Mouse (Mus musculus) forebrain, embryonic 11.5 days (tissue): Measurements from ENCODE around the gene Farsb. TPM values are rescaled to one million over a fixed set of nuclear protein-coding genes. Genes with fewer than 3 reads are reported as not detected.

Experiments used
- ATAC-seq: fragments of 200-750 bp; cut with Nextera tagmentation; replicated peaks from 2 replicates; pipeline ENCODE4 v1.8.0; 2017; ENCODE audit warnings: moderate TSS enrichment; ENCODE audit not compliant: low FRiP score
- DNase-seq: peaks from one replicate; pipeline ENCODE4 v3.0.0-alpha.2; 2017; ENCODE audit warnings: low spot score
- H3K27ac ChIP-seq: fragments of 300-500 bp; sonication (generic); 2 replicates; pipeline ENCODE4 v1.5.1; 2014; ENCODE audit warnings: low read depth, low read length
- H3K27me3 ChIP-seq: fragments of 300-500 bp; sonication (generic); 2 replicates; pipeline ENCODE4 v1.6.1; 2014; ENCODE audit warnings: mild to moderate bottlenecking, low read length, mixed read lengths; ENCODE audit not compliant: control insufficient read depth, insufficient read depth
- H3K36me3 ChIP-seq: fragments of 300-500 bp; sonication (generic); 2 replicates; pipeline ENCODE4 v1.6.1; 2014; ENCODE audit warnings: mild to moderate bottlenecking, low read length, moderate library complexity, mixed read lengths; ENCODE audit not compliant: control insufficient read depth, insufficient read depth
- H3K4me1 ChIP-seq: fragments of 300-500 bp; sonication (generic); replicated peaks from 2 replicates; pipeline ENCODE4 v1.6.1; 2014; ENCODE audit warnings: low read length, mixed read lengths; ENCODE audit not compliant: control insufficient read depth, insufficient read depth
- H3K4me2 ChIP-seq: fragments of 300-500 bp; sonication (generic); 2 replicates; pipeline ENCODE4 v1.6.1; 2014; ENCODE audit warnings: low read depth, mild to moderate bottlenecking, low read length, moderate library complexity, mixed read lengths; ENCODE audit not compliant: severe bottlenecking
- H3K4me3 ChIP-seq: fragments of 300-500 bp; sonication (generic); 2 replicates; pipeline ENCODE4 v1.5.1; 2014; ENCODE audit warnings: low read depth, low read length
- H3K9ac ChIP-seq: fragments of 300-500 bp; sonication (generic); 2 replicates; pipeline ENCODE4 v1.6.1; 2014; ENCODE audit warnings: low read length
- H3K9me3 ChIP-seq: fragments of 300-500 bp; sonication (generic); 2 replicates; pipeline ENCODE4 v1.6.1; 2016; ENCODE audit warnings: low read length, mixed read lengths; ENCODE audit not compliant: control insufficient read depth
- WGBS: fragments of 180-500 bp; shearing (Covaris S2); extraction: QIAGEN DNeasy Blood & Tissue Kit; methylation state at CpG from one replicate; pipeline ENCODE4 v1.1.7; 2014; 5-methylcytosine and 5-hydroxymethylcytosine counted together
- polyA plus RNA-seq: library from polyadenylated mRNA; unstranded; fragments of >200 nt; fragmentation: Nextera tagmentation; extraction: Ambion mirVana; gene quantifications from 2 replicates; pipeline ENCODE4 v1.2.1, GENCODE M21; 2014

Gene Farsb
- polyA plus RNA-seq, 1 experiment from 2014 or later = 147 TPM

DNA sequence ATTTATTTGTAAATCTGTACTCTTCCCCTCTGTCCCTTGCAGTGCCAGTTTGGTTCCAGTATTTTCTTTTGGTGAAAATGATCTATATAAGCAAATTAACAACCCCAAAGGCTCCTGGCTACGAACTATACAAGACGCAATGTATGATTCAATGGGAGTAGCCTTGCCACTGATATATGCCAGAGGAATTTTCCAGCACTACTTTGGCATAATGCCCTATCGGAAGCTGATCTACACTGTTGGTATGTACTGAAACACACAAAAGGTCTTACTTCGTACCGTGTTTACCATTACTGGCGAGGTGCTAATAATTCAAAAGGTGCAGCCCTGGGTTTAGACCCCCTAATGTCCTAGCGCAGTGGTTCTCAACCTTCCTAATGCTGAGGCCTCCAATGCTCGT is 40.3 kb upstream of the Farsb start:
- Histone ChIP-seq H3K4me1 (no peaks in the 10 kb centered on the region), H3K36me3 (no peaks in the 10 kb centered on the region), H3K9ac (no peak overlapping the region), H3K9me3 (no peaks in the 10 kb centered on the region), H3K27ac (no peak overlapping the region), H3K27me3 (no peaks in the 10 kb centered on the region), H3K4me3 (no peak overlapping the region), H3K4me2 (no peak overlapping the region)
- DNase-seq = no peak
- WGBS = 90% methylated on average over 8 of the region's 8 CpGs
- ATAC-seq = no peak

DNA sequence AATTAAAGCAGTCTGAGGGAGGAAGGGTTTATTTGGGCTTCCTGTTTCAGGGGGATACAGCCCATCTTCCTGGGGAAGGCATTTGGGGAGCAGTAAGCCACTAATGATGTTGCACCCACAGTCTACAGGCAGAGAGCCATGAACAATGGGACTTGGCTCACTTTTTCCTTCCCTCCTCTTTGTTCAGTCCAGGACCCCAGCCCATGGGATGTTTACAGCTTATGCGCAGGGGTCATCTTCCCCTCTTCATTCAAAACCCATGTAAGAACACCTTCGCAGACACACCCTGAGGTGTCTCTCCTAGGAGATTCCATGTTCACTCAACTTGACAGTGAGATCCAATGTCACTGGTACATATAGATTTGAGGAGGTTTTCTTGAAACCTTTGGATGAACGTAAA is 39.7 kb upstream of the Farsb start:
- Histone ChIP-seq H3K36me3 (no peaks in the 10 kb centered on the region), H3K27me3 (no peaks in the 10 kb centered on the region), H3K4me3 (no peak overlapping the region), H3K9ac (no peak overlapping the region), H3K27ac (no peak overlapping the region), H3K4me2 (no peak overlapping the region), H3K4me1 (no peaks in the 10 kb centered on the region), H3K9me3 (no peaks in the 10 kb centered on the region)
- DNase-seq = no peak
- ATAC-seq = no peak
- WGBS = 94% methylated on average over 3 of the region's 3 CpGs

DNA sequence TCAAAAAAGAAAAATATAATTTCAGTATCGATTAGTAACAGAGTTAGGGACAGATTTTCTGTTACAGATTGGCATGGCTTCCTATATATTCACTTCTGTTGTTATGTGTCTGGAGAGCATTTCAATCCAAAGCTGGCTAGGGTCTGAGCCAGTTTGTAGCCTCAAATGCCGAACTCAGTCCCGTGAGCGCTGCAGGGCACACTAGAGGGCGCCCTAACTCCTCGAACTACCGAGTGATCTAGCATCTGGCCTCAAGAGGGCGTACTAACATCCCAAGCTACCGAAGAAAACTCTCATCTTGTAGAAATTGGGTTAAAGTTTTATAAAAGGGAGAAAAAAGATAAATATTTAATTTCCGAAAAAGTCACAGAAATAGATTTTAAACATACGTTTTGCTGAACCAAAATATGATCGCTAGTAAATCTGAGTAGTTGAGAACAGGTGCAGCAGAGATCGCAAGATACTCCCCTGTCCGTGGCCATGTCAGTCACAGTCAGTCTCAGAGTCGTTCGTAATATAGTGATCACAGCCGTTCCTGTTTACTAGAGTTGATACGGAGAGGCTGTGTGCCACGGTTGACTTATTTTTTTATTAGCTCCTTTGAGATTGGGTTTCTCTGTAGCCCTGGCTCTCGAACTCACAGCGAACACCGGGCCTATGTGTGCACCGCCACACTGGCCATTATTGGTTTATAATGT is 36.6 kb upstream of the Farsb start:
- H3K36me3 ChIP-seq = no peaks in the 10 kb centered on the region
- 52% methylated on average over 23 of the region's 23 CpGs for WGBS
- H3K4me1 ChIP-seq = no peaks in the 10 kb centered on the region

DNA sequence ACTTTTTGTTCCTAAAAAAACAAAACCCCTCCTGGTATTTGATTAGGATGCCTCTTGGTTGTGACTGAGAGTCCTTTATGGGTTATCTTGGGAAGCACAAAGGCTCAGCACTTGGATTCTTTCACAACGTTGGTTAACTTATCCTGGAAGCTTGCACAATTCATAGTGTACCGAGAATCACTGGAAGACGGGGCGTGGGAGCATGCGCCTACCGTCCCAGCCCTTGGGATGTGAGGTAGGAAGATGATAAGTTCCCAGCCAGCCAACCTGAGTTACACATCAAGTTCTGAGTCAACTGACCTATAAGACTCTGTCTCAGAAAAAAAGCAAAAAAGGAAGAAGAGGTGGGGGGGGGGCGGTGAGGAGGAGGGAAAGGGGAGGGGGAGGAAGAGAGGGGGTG is 30.2 kb upstream of the Farsb start:
- ATAC-seq (no peak), DNase-seq (no peak)
- Histone ChIP-seq H3K36me3 (no peaks in the 10 kb centered on the region), H3K27me3 (no peaks in the 10 kb centered on the region), H3K4me3 (no peak overlapping the region), H3K9ac (no peak overlapping the region), H3K4me2 (no peak overlapping the region), H3K4me1 (no peaks in the 10 kb centered on the region), H3K9me3 (no peaks in the 10 kb centered on the region), H3K27ac (no peak overlapping the region)
- WGBS = 89% methylated on average over 7 of the region's 7 CpGs

More for the DNA sequence above, 36.6 kb upstream of the Farsb start:
- Histone ChIP-seq H3K4me2 (no peak overlapping the region), H3K9ac (no peak overlapping the region), H3K9me3 (no peaks in the 10 kb centered on the region), H3K27ac (no peak overlapping the region), H3K27me3 (no peaks in the 10 kb centered on the region), H3K4me3 (no peak overlapping the region)
- DNase-seq (peak; percentile 82), ATAC-seq (no peak)

DNA sequence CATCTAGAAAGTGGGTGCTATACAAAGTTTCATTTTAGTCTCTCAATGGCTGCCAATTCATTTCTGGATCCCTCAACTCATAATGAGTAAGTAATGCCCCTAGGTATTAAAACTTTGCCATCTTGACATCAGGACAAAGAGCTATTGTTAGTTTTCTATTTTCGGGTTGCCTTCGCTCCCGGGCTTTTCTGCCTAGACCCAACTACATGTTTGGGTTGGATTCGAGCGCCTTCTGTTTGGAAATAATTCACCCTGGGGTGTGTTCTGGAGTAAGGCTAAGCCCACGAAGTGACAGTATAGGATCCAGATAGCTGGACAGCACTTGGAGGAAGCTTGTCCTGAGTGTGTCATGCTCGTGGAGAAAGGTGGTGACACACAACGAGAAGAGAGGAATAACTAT is 24.1 kb upstream of the Farsb start:
- no peak overlapping the region for H3K9ac ChIP-seq
- no peaks in the 10 kb centered on the region for H3K36me3 ChIP-seq
- H3K4me3 ChIP-seq = no peak overlapping the region
- ATAC-seq (no peak), DNase-seq (no peak)
- 0 out of 2 replicates have a peak, but pooled peaks cover 3% of the 10 kb centered on the region for H3K4me1 ChIP-seq
- H3K27ac ChIP-seq = no peak overlapping the region
- no peaks in the 10 kb centered on the region for H3K27me3 ChIP-seq
- no peak overlapping the region for H3K4me2 ChIP-seq
- H3K9me3 ChIP-seq = no peaks in the 10 kb centered on the region
- WGBS = 77% methylated on average over 8 of the region's 8 CpGs

DNA sequence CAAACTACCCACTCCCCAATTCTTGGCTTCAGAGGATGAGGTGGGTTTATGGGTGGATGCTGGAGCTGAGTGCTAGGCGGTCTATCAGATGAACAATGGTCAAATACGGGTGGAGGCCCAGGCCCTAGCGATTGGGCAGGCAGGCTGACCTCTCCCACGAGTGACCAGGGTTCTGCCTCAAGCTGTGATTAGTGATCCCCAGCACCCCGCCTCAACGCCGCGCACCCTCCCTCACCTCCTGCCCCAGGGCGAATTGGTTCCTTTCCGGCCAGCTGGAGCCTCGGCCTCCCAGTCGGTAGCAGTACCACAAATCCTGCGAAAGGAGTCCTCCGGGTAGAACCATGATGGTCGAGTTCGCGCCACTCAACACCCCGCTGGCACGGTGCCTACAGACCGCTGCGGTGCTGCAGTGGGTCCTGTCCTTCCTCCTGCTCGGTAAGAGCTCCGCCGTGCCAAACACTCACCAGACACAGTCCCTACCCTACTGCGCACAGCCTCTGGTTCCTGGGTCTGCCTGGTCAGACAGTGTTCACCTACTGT is 23.0 kb upstream of the Farsb start, which contains the start of gene BC035947:
BC035947 (minus strand) TSS at position 538 of the 540 bp plus-strand sequence.
- 0 out of 2 replicates have a peak, but pooled peaks cover 3% of the 10 kb centered on the region for H3K4me1 ChIP-seq
- H3K36me3 ChIP-seq = no peaks in the 10 kb centered on the region
- H3K27me3 ChIP-seq = no peaks in the 10 kb centered on the region
- no peaks in the 10 kb centered on the region for H3K9me3 ChIP-seq
- peak within 1 kb of the TSS; percentile 29 for H3K4me3 ChIP-seq
- 2% methylated on average over 25 of the region's 25 CpGs for WGBS
- DNase-seq (peak; percentile 67), ATAC-seq (peak; percentile 24)
- peak within 1 kb of the TSS; percentile 55 for H3K4me2 ChIP-seq
- H3K9ac ChIP-seq = peak within 1 kb of the TSS; percentile 55
- no peak within 1 kb of the TSS for H3K27ac ChIP-seq

DNA sequence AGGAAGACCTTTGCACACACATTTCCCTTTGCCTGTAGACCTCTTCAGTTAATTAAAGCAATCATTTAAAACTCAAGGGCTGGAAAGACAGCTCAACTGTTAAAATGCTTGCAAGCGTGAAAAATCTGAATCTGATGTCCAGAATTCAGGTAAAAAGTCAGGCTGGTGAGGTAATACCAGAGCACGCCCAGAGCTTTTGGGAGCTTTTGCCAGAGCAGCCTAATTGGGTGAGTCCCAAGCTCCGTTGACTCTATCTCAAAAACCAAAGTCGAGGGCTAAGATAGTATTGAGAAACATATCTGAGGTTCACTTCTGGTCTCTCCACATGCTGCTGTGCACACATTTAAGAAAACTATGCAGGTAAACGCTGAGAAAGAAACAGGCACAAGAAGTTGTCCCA is 22.2 kb upstream of the Farsb start, which contains the start of gene Mogat1:
Mogat1 (plus strand) TSS at position 130 of the 400 bp plus-strand sequence.
- DNase-seq (no peak), ATAC-seq (no peak)
- no peaks in the 10 kb centered on the region for H3K9me3 ChIP-seq
- H3K36me3 ChIP-seq = no peaks in the 10 kb centered on the region
- H3K4me2 ChIP-seq = peak within 1 kb of the TSS; percentile 55
- 61% methylated on average over 5 of the region's 5 CpGs for WGBS
- H3K9ac ChIP-seq = peak within 1 kb of the TSS; percentile 55
- no peak within 1 kb of the TSS for H3K27ac ChIP-seq
- 0 out of 2 replicates have a peak, but pooled peaks cover 3% of the 10 kb centered on the region for H3K4me1 ChIP-seq
- H3K27me3 ChIP-seq = no peaks in the 10 kb centered on the region
- H3K4me3 ChIP-seq = peak within 1 kb of the TSS; percentile 29

DNA sequence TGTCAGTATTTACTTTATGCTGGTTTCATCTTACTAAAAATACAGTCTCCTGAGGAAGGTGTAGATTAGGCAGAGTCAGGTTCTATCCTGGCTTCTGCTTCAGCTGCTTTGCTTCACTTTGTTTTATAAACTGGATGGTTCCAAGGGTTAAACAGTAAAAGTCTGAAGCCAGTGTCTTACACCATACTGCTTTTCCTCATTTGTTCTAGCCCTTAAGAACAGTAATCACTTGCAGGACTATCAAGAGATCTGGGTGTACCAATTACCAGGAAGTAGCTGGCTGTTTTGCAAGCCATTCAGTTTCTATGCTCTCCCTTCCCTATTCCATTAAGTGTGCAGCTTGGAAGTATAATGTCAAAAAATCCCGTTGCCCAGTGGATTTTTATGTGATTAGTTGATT is 18.4 kb upstream of the Farsb start:
- H3K4me1 ChIP-seq = 0 out of 2 replicates have a peak, but pooled peaks cover 3% of the 10 kb centered on the region
- H3K27ac ChIP-seq = no peak overlapping the region
- 69% methylated on average over 1 of the region's 1 CpGs for WGBS
- no peak overlapping the region for H3K4me3 ChIP-seq
- no peak overlapping the region for H3K9ac ChIP-seq
- no peak for ATAC-seq
- no peaks in the 10 kb centered on the region for H3K9me3 ChIP-seq
- H3K4me2 ChIP-seq = no peak overlapping the region
- H3K27me3 ChIP-seq = no peaks in the 10 kb centered on the region
- no peaks in the 10 kb centered on the region for H3K36me3 ChIP-seq
- DNase-seq = no peak

DNA sequence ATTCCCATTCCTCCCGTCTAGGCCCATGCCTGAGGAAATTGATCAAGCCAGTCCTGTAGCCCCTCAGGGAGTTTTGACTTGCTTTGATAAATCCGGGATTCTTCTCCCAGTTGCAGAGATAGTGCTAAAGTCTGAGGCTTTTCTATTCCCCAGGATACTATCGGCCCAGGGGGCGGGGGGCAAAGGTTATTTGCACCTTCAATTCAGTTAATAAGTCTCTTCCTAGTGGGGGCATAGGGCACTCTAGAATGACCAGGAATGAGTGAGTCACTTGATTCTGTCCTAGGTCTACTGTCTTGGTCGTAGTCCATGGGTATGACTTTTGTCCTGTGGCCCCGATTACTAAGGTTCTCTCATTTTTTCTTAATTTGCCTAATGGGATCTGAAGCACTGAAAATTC is 13.8 kb upstream of the Farsb start:
- H3K27me3 ChIP-seq = no peaks in the 10 kb centered on the region
- H3K4me1 ChIP-seq = no peaks in the 10 kb centered on the region
- no peak overlapping the region for H3K4me3 ChIP-seq
- no peak overlapping the region for H3K27ac ChIP-seq
- H3K9me3 ChIP-seq = no peaks in the 10 kb centered on the region
- H3K4me2 ChIP-seq = no peak overlapping the region
- no peaks in the 10 kb centered on the region for H3K36me3 ChIP-seq
- WGBS = 92% methylated on average over 6 of the region's 6 CpGs
- DNase-seq (no peak), ATAC-seq (no peak)
- H3K9ac ChIP-seq = no peak overlapping the region
